Mouse (Mus musculus) heart, postnatal 0 days (tissue): Measurements from ENCODE around the gene Stac.

Experiments
- CTCF ChIP-seq: IDR thresholded peaks from 2 replicates; pipeline ENCODE4 v1.5.1; 2016; ENCODE audit warnings: antibody characterized with exemption, control low read depth, low read depth
- EP300 ChIP-seq: IDR thresholded peaks from 2 replicates; pipeline ENCODE4 v1.6.1; 2016; ENCODE audit warnings: antibody characterized with exemption, low read depth

- TF ChIP-seq CTCF (no peak), EP300 (no peak)
Measured at GRCm38 (mm10) chr9:111522226-111522625, 167.9 kb downstream of the Stac start.
